Mouse (Mus musculus): ENCODE results near the gene Nemp1.

GRCm38 (mm10) chr10:127679881-127680280 lies 13.2 kb downstream of the Nemp1 start:
- TF ChIP-seq CTCF (IDR thresholded peaks at IDR 0.05), result no peak
- no peak for TF ChIP-seq EP300 (IDR thresholded peaks at IDR 0.05)
